Mouse (Mus musculus) forebrain, embryonic 10.5 days (tissue): ENCODE measurements around the gene Pitpnc1. TPM values are rescaled to one million over a fixed set of nuclear protein-coding genes. Genes with fewer than 3 reads are reported as not detected.
A peak's percentile ranks its signal among the peaks of the same experiment; 100 is the strongest.

Experiments used
- DNase-seq: peaks from one replicate; pipeline ENCODE4 v3.0.0-alpha.2; 2017; ENCODE audit warnings: low spot score; ENCODE audit errors: extremely low spot score
- H3K27ac ChIP-seq: fragments of 300-500 bp; sonication (generic); 2 replicates; pipeline ENCODE4 v1.5.1; 2016; ENCODE audit warnings: mild to moderate bottlenecking
- H3K27me3 ChIP-seq: fragments of 300-500 bp; sonication (generic); 2 replicates; pipeline ENCODE4 v1.6.1; 2016; ENCODE audit warnings: mild to moderate bottlenecking; ENCODE audit not compliant: poor library complexity, severe bottlenecking
- H3K36me3 ChIP-seq: fragments of 300-500 bp; sonication (generic); replicated peaks from 2 replicates; pipeline ENCODE4 v1.6.1; 2016; ENCODE audit warnings: mild to moderate bottlenecking, moderate library complexity
- H3K4me1 ChIP-seq: fragments of 300-500 bp; sonication (generic); 2 replicates; pipeline ENCODE4 v1.6.1; 2016
- H3K4me3 ChIP-seq: fragments of 300-500 bp; sonication (generic); 2 replicates; pipeline ENCODE4 v1.5.1; 2016; ENCODE audit warnings: mild to moderate bottlenecking, moderate library complexity
- H3K9me3 ChIP-seq: fragments of 300-500 bp; sonication (generic); 2 replicates; pipeline ENCODE4 v1.6.1; 2016; ENCODE audit warnings: mild to moderate bottlenecking, moderate library complexity
- WGBS: fragments of 180-500 bp; shearing (Covaris S2); methylation state at CpG from one replicate; pipeline ENCODE4 v1.1.7; 2016; 5-methylcytosine and 5-hydroxymethylcytosine counted together
- polyA plus RNA-seq: library from polyadenylated mRNA; unstranded; fragments of >200 nt; fragmentation: Nextera tagmentation; extraction: Ambion mirVana; gene quantifications from 2 replicates; pipeline ENCODE4 v1.2.1, GENCODE M21; 2016

Gene Pitpnc1
- polyA plus RNA-seq, 1 experiment from 2014 or later, result 26.8 TPM

DNA sequence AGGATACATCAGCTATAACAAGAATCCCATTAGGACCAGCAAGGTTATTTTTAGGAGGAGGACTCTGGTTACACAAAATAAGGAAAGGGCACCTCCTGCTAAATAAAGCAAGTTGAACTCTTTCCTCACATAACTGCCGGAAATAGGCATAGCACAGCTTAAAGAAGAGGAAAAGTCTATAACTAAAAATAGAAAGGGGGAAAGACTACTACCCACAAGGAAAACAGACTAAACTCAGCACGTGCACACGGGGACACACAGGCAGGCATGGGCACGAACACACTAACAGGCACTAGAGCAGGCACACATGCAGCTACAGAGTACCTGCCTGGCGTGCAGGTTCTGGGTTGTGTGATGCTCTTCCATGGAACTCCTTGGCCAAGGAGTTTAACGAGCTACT lies 23.8 kb downstream of the Pitpnc1 start:
- Histone ChIP-seq H3K27ac (no peak overlapping the region), H3K36me3 (peaks cover 8% of the 10 kb centered on the region), H3K4me3 (no peak overlapping the region), H3K27me3 (no peaks in the 10 kb centered on the region), H3K9me3 (no peaks in the 10 kb centered on the region), H3K4me1 (peaks cover 30% of the 10 kb centered on the region)
- DNase-seq, result no peak
- WGBS, result 84% methylated on average over 6 of the region's 6 CpGs

DNA sequence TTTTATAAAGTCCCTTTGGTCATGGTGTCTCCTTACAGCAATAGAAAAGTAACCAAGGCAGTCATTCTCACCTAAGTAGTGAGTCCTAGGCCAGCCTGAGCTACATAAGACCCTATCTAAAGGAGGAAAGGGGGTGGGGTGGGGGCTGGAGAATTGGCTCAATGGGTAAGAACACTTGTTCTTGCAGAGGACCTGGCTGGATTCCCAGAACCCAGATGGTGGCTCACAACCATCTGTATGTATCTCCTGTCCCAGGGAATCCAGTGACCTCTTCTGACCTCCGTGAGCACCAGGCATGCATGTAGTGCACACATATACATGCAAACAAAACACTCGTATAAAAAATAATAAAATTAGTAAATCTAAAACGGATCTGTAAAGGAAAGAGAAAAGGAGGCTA lies 24.8 kb downstream of the Pitpnc1 start:
- no peak for DNase-seq
- Histone ChIP-seq H3K4me3 (no peak overlapping the region), H3K27ac (no peak overlapping the region), H3K9me3 (no peaks in the 10 kb centered on the region), H3K36me3 (no peaks in the 10 kb centered on the region; the same call in 1 of the 2 replicates), H3K4me1 (peaks cover 27% of the 10 kb centered on the region), H3K27me3 (no peaks in the 10 kb centered on the region)
- WGBS, result 97% methylated on average over 3 of the region's 3 CpGs

GRCm38 (mm10) chr11:107443121-107444095 lies 27.1 kb downstream of the Pitpnc1 start:
- 87% methylated on average over 12 of the region's 12 CpGs for WGBS

DNA sequence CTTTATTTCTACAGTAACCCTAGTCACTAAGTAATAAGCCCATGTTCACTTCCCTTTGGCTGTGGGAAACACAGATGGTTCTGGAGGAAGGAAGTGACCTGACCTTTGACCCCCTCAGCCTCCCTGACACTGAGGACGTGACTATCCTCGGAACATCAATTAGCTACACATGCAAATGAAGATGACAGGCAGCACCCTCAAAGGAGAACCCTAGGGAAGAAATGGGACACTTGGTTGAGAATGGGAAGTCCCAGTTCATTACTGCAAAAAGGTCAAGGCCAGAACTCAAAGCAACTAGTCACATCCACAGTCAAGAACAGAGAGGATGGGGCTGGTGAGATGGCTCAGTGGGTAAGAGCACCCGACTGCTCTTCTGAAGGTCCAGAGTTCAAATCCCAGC lies 29.4 kb downstream of the Pitpnc1 start:
- Histone ChIP-seq H3K9me3 (peaks cover 4% of the 10 kb centered on the region; the same call in 1 of the 2 replicates), H3K36me3 (peaks cover 4% of the 10 kb centered on the region), H3K4me1 (0 out of 2 replicates have a peak, but pooled peaks cover 3% of the 10 kb centered on the region), H3K4me3 (no peak overlapping the region), H3K27me3 (no peaks in the 10 kb centered on the region), H3K27ac (no peak overlapping the region)
- DNase-seq, result no peak
- 67% methylated on average over 3 of the region's 3 CpGs for WGBS

More at GRCm38 (mm10) chr11:107443121-107444095, 27.1 kb downstream of the Pitpnc1 start:
- Histone ChIP-seq H3K36me3 (peaks cover 2% of the 10 kb centered on the region), H3K9me3 (peaks cover under 1% of the 10 kb centered on the region; the same call in 1 of the 2 replicates), H3K4me3 (no peak overlapping the region), H3K27ac (no peak overlapping the region), H3K27me3 (no peaks in the 10 kb centered on the region), H3K4me1 (peaks cover 14% of the 10 kb centered on the region)
- no peak for DNase-seq

- H3K27ac ChIP-seq, result no peak overlapping the region
- no peak for DNase-seq
- peaks cover 4% of the 10 kb centered on the region; the same call in 1 of the 2 replicates for H3K9me3 ChIP-seq
- 87% methylated on average over 3 of the region's 3 CpGs for WGBS
- peaks cover 12% of the 10 kb centered on the region for H3K36me3 ChIP-seq
- H3K27me3 ChIP-seq, result no peaks in the 10 kb centered on the region
- peaks cover 2% of the 10 kb centered on the region for H3K4me1 ChIP-seq
- H3K4me3 ChIP-seq, result no peak overlapping the region
Observed at GRCm38 (mm10) chr11:107438140-107438539, 32.4 kb downstream of the Pitpnc1 start.

- H3K27ac ChIP-seq, result no peak overlapping the region
- peaks cover 12% of the 10 kb centered on the region for H3K36me3 ChIP-seq
- 89% methylated on average over 4 of the region's 4 CpGs for WGBS
- H3K27me3 ChIP-seq, result no peaks in the 10 kb centered on the region
- H3K9me3 ChIP-seq, result peaks cover 4% of the 10 kb centered on the region; the same call in 1 of the 2 replicates
- no peak for DNase-seq
- H3K4me1 ChIP-seq, result peaks cover 6% of the 10 kb centered on the region
- no peak overlapping the region for H3K4me3 ChIP-seq
Observed at GRCm38 (mm10) chr11:107437723-107438122, 32.8 kb downstream of the Pitpnc1 start.

DNA sequence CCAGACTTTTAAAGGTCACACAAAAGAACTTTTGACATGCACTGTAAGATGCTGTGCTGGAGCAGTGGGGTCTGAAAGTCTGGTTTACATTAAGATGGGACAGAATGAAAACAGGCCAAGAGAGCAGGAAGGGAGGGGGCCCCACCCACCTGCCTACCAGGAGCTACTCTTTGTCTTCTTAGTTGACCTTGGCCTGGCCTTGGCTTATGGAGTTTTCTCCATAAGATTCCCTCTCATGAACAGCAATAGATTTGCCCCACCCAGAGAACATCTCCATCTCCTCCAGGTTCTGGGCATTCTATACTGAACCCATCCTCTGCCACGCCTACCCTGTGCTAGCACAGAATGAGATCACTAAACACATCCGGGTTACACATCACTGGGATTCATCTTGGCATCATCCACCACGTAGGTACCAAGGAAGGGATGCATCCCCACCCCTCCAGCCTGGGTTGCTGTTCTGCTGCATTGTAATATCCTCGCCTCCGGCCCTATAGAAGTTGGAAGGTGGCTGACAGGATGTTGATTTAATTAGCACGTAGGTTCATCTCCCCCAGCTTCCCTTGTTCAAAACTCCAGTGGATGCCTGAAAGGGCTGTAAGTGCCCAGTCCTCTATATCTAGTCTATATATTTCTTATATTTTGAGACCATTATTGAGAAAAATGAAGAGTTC lies 34.6 kb downstream of the Pitpnc1 start:
- DNase-seq, result no peak
- peaks cover 4% of the 10 kb centered on the region; the same call in 1 of the 2 replicates for H3K9me3 ChIP-seq
- 93% methylated on average over 6 of the region's 6 CpGs for whole genome bisulfite sequencing
- H3K36me3 ChIP-seq, result peaks cover 16% of the 10 kb centered on the region
- no peak overlapping the region for H3K27ac ChIP-seq
- no peaks in the 10 kb centered on the region for H3K27me3 ChIP-seq
- H3K4me1 ChIP-seq, result peaks cover 14% of the 10 kb centered on the region
- no peak overlapping the region for H3K4me3 ChIP-seq

GRCm38 (mm10) chr11:107431197-107431965 lies 39.1 kb downstream of the Pitpnc1 start:
- H3K9me3 ChIP-seq, result no peaks in the 10 kb centered on the region; the same call in 1 of the 2 replicates
- no peaks in the 10 kb centered on the region for H3K27me3 ChIP-seq
- peaks cover 21% of the 10 kb centered on the region for H3K36me3 ChIP-seq
- no peak overlapping the region for H3K27ac ChIP-seq
- no peak for DNase-seq
- no peak overlapping the region for H3K4me3 ChIP-seq
- 86% methylated on average over 7 of the region's 7 CpGs for WGBS
- H3K4me1 ChIP-seq, result peaks cover 14% of the 10 kb centered on the region

DNA sequence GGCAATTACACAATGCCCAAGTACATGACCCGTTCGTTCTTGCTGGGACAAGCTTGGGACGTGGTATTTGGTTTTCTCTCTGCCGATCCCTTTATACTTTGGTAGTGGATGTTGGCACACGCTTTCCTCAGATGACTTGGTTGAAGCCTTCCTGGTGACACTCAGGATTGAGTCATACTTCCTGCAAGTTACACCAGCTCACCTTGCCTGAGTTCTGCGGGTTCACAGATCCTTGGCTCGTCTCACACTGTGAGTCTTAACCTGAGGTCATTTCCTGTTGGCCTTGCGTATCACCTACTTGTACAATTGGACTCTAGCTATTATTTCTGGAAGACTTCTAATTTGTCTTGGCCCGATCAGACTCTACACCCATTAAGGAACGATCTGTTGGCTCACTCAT lies 42.5 kb downstream of the Pitpnc1 start:
- Histone ChIP-seq H3K27ac (no peak overlapping the region), H3K36me3 (peaks cover 15% of the 10 kb centered on the region; the same call in 1 of the 2 replicates), H3K9me3 (no peaks in the 10 kb centered on the region; the same call in 1 of the 2 replicates), H3K27me3 (no peaks in the 10 kb centered on the region), H3K4me3 (no peak overlapping the region), H3K4me1 (peaks cover 14% of the 10 kb centered on the region)
- 93% methylated on average over 10 of the region's 10 CpGs for WGBS
- DNase-seq, result no peak

DNA sequence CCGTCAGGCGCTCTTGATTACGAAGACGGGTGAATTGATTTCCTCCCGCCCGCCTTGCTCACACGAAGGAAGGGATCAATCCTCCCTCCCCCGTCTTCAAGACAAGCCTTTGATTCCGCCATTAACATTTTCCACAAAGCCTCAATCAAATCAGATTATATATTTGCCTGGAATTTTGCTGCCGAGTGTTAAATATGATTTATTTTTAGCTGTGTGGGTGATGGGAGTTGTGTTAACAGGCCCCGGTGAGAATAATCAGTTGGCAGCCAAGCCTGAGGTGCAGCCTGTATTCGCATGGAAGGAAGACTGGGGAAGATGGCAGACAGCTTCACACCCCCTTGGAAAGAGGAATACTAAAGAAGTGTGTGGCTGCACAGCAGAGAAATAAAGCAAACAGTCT lies 46.3 kb downstream of the Pitpnc1 start:
- Histone ChIP-seq H3K9me3 (peaks cover 4% of the 10 kb centered on the region; the same call in 1 of the 2 replicates), H3K27me3 (no peaks in the 10 kb centered on the region), H3K4me1 (peaks cover 28% of the 10 kb centered on the region), H3K4me3 (no peak overlapping the region), H3K36me3 (0 out of 2 replicates have a peak, but pooled peaks cover 8% of the 10 kb centered on the region), H3K27ac (no peak overlapping the region)
- no peak for DNase-seq
- 92% methylated on average over 12 of the region's 12 CpGs for WGBS

- H3K4me1 ChIP-seq, result peaks cover 33% of the 10 kb centered on the region
- 87% methylated on average over 5 of the region's 5 CpGs for WGBS
- H3K4me3 ChIP-seq, result no peak overlapping the region
- H3K27me3 ChIP-seq, result no peaks in the 10 kb centered on the region
- peaks cover 4% of the 10 kb centered on the region; the same call in 1 of the 2 replicates for H3K9me3 ChIP-seq
- 0 out of 2 replicates have a peak, but pooled peaks cover 4% of the 10 kb centered on the region for H3K36me3 ChIP-seq
- DNase-seq, result no peak
- H3K27ac ChIP-seq, result peak overlapping the region; percentile 35; the same call in 1 of the 2 replicates
Observed at GRCm38 (mm10) chr11:107422356-107422754, 48.1 kb downstream of the Pitpnc1 start.
